Mouse (Mus musculus) CH12.LX (cell line): ENCODE measurements at regions not wholly inside any gene's neighbourhood (a gene's known extent, or its start where the extent isn't known, plus 50 kb on each side); places are given as distances from the start of the nearest gene placed in this dataset.

Experiments
- DNase-seq: peaks from one replicate; pipeline ENCODE4 v3.0.0-alpha.2; 2013; ENCODE audit errors: extremely low read depth
- H3K27ac ChIP-seq: 2 replicates; pipeline ENCODE4 v1.5.1; 2012; ENCODE audit warnings: low read depth, mild to moderate bottlenecking, control low read depth, moderate library complexity; ENCODE audit not compliant: insufficient read depth
- H3K27me3 ChIP-seq: replicated peaks from 2 replicates; pipeline ENCODE3; 2012; ENCODE audit warnings: inconsistent platforms
- H3K36me3 ChIP-seq, 2 experiments: replicated peaks in 1 of 2; 2 replicates each; pipeline versions ENCODE3 to v1.6.1; 2012; ENCODE audit warnings: inconsistent platforms in 1 of 2, low read length in 1 of 2, mild to moderate bottlenecking in 1 of 2, mixed read lengths in 1 of 2, moderate library complexity in 1 of 2; ENCODE audit not compliant: control insufficient read depth in 1 of 2, insufficient read depth in 1 of 2
- H3K4me1 ChIP-seq, 2 experiments: 2 replicates each; pipeline ENCODE4 v1.6.1; 2012; ENCODE audit warnings: inconsistent platforms in 1 of 2, moderate library complexity in 1 of 2; ENCODE audit not compliant: insufficient read depth in 2 of 2, control insufficient read depth in 1 of 2
- H3K4me2 ChIP-seq: 2 replicates; pipeline ENCODE4 v1.6.1; 2012; ENCODE audit warnings: low read depth, mild to moderate bottlenecking, control low read depth; ENCODE audit not compliant: poor library complexity, insufficient read depth, severe bottlenecking
- H3K4me3 ChIP-seq, 3 experiments: fragments of 150-350 bp in 1 of 3; sonication (generic) in 1 of 3; replicated peaks in 1 of 3; 2 replicates each; pipeline versions ENCODE3 to v1.5.1; 2011 to 2012; ENCODE audit warnings: low read depth in 2 of 3, low read length in 2 of 3, mild to moderate bottlenecking in 2 of 3, moderate library complexity in 2 of 3, control low read depth in 1 of 3, improper control_type of control experiment in 1 of 3, inconsistent platforms in 1 of 3, mixed read lengths in 1 of 3; ENCODE audit not compliant: poor library complexity in 1 of 3
- H3K79me2 ChIP-seq: replicated peaks from 2 replicates; pipeline ENCODE4 v1.6.1; 2012; ENCODE audit warnings: mild to moderate bottlenecking, moderate library complexity; ENCODE audit not compliant: control insufficient read depth, poor library complexity, insufficient read depth, severe bottlenecking; ENCODE audit errors: extremely low read depth
- H3K9ac ChIP-seq: 2 replicates; pipeline ENCODE4 v1.6.1; 2012; ENCODE audit warnings: low read depth, mild to moderate bottlenecking, control low read depth, moderate library complexity; ENCODE audit not compliant: insufficient read depth
- H3K9me3 ChIP-seq: replicated peaks from 2 replicates; pipeline ENCODE3; 2012; ENCODE audit warnings: low read length, inconsistent platforms, mixed read lengths
- BHLHE40 ChIP-seq: IDR thresholded peaks from 2 replicates; pipeline ENCODE4 v1.6.1; 2011; ENCODE audit warnings: mild to moderate bottlenecking, low read depth, low read length, improper control_type of control experiment
- HCFC1 ChIP-seq: IDR thresholded peaks from 2 replicates; pipeline ENCODE4 v1.6.1; 2012; ENCODE audit warnings: low read depth, mild to moderate bottlenecking, inconsistent platforms, low read length, improper control_type of control experiment
- JUND ChIP-seq: conservative IDR thresholded peaks from 2 replicates; pipeline ENCODE4 v1.6.1; 2011; ENCODE audit warnings: low read depth, low read length, improper control_type of control experiment
- KAT2A ChIP-seq: IDR thresholded peaks from 2 replicates; pipeline ENCODE4 v1.6.1; 2012; ENCODE audit warnings: low read length, improper control_type of control experiment, inconsistent platforms; ENCODE audit not compliant: insufficient replicate concordance
- MEF2A ChIP-seq: IDR thresholded peaks from 2 replicates; pipeline ENCODE4 v1.6.1; 2014; ENCODE audit warnings: low read depth, mild to moderate bottlenecking, inconsistent platforms, low read length, improper control_type of control experiment, borderline replicate concordance
- MXI1 ChIP-seq: IDR thresholded peaks from 2 replicates; pipeline ENCODE4 v1.6.1; 2011; ENCODE audit warnings: mild to moderate bottlenecking, low read depth, low read length, improper control_type of control experiment
- NRF1 ChIP-seq: IDR thresholded peaks from 2 replicates; pipeline ENCODE4 v1.6.1; 2014; ENCODE audit warnings: low read depth, mild to moderate bottlenecking, inconsistent platforms, low read length, improper control_type of control experiment, moderate library complexity
- PAX5 ChIP-seq: IDR thresholded peaks from 2 replicates; pipeline ENCODE4 v1.6.1; 2012; ENCODE audit warnings: low read length, inconsistent platforms, mixed read lengths
- RAD21 ChIP-seq: IDR thresholded peaks from 2 replicates; pipeline ENCODE4 v1.6.1; 2011; ENCODE audit warnings: low read depth, mild to moderate bottlenecking, low read length, improper control_type of control experiment, moderate library complexity
- SIN3A ChIP-seq: IDR thresholded peaks from 2 replicates; pipeline ENCODE4 v1.6.1; 2012; ENCODE audit warnings: low read length, improper control_type of control experiment, inconsistent platforms
- SMC3 ChIP-seq: IDR thresholded peaks from 2 replicates; pipeline ENCODE4 v1.6.1; 2011; ENCODE audit warnings: low read depth, low read length, improper control_type of control experiment
- TCF12 ChIP-seq: IDR thresholded peaks from 2 replicates; pipeline ENCODE4 v1.6.1; 2014; ENCODE audit warnings: low read depth, mild to moderate bottlenecking, inconsistent platforms, low read length, improper control_type of control experiment
- ZMIZ1 ChIP-seq: IDR thresholded peaks from 2 replicates; pipeline ENCODE4 v1.6.1; 2012; ENCODE audit warnings: low read depth, mild to moderate bottlenecking, inconsistent platforms, low read length, improper control_type of control experiment
- ZNF384 ChIP-seq: IDR thresholded peaks from 2 replicates; pipeline ENCODE4 v1.6.1; 2012; ENCODE audit warnings: low read depth, low read length, improper control_type of control experiment, inconsistent platforms
- dilution Hi-C: fragments of 300-500 bp; cut with MboI; formaldehyde crosslinking; loops from 2 replicates; pipeline ENCODE4 v1.14.3; 2020; ENCODE audit warnings: low sequenced_read_pairs; ENCODE audit not compliant: extremely low pct_unique_long_range_greater_than_20kb, extremely low pct_ligation_motif_present
- in situ Hi-C: fragments of 300-500 bp; cut with MboI; formaldehyde crosslinking; loops from 3 replicates; pipeline ENCODE4 v1.14.3; 2019; ENCODE audit warnings: low sequenced_read_pairs, low pct_ligation_motif_present, low pct_unique_long_range_greater_than_20kb, mixed read lengths

GRCm38 (mm10) chr13:6985012-6985996 lies 336.7 kb upstream of the Pfkp start:
- dilution Hi-C loops = no loop called here
- no peaks in the 10 kb centered on the region for H3K4me1 ChIP-seq
- no peak overlapping the region for H3K27ac ChIP-seq
- no peak overlapping the region for H3K4me2 ChIP-seq
- DNase-seq = no peak
- H3K9me3 ChIP-seq = no peaks in the 10 kb centered on the region
- no peaks in the 10 kb centered on the region for H3K79me2 ChIP-seq
- no peaks in the 10 kb centered on the region for H3K27me3 ChIP-seq
- TF ChIP-seq NRF1 (no peak), MEF2A (no peak), KAT2A (no peak), PAX5 (no peak), JUND (no peak), ZNF384 (no peak)
- no peaks in the 10 kb centered on the region for H3K36me3 ChIP-seq
- H3K4me3 ChIP-seq = no peak overlapping the region
- in situ Hi-C loops = no loop called here
- H3K9ac ChIP-seq = no peak overlapping the region

DNA sequence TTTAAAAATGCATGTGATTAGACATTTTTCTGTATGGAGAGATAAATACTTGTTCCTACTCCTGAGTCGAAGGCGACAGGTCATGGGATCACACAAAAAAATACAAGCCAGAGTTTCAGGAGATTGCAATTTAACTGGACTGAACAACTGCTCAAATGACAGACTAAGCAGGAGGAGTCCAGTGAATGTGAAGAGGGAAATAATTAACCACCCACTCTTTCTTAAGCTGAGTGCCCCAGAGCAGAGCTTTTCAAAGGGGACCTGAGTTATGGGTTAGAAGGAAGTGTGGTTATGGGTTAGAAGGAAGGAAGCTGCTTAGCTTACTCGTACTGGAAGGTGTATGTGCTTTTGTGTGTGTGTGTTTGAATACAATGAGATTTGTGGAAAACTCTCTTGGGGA lies 307.1 kb upstream of the Pfkp start:
- H3K27ac ChIP-seq = no peak overlapping the region
- no peaks in the 10 kb centered on the region for H3K27me3 ChIP-seq
- no peak for TF ChIP-seq TCF12
- no peak for TF ChIP-seq SIN3A
- no peak for TF ChIP-seq MXI1
- TF ChIP-seq HCFC1 = no peak
- no peak for TF ChIP-seq SMC3
- TF ChIP-seq ZMIZ1 = no peak
- TF ChIP-seq RAD21 = no peak
- no peak for TF ChIP-seq BHLHE40
- no peaks in the 10 kb centered on the region for H3K36me3 ChIP-seq
- in situ Hi-C loops = no loop called here
- H3K9ac ChIP-seq = no peak overlapping the region
- no peaks in the 10 kb centered on the region for H3K9me3 ChIP-seq
- H3K4me3 ChIP-seq = no peak overlapping the region
- dilution Hi-C loops = no loop called here
- no peak overlapping the region for H3K4me2 ChIP-seq
- H3K4me1 ChIP-seq = no peaks in the 10 kb centered on the region
- H3K79me2 ChIP-seq = no peaks in the 10 kb centered on the region
- no peak for DNase-seq
